Mouse (Mus musculus): ENCODE results near the gene Pax3.

- TF ChIP-seq POLR2A (IDR thresholded peaks at IDR 0.05; ENCODE audit: control insufficient read depth, low read depth, low read length) (no peak), CTCF (IDR thresholded peaks at IDR 0.05; ENCODE audit: control insufficient read depth, insufficient read depth, insufficient replicate concordance, low read depth, low read length) (no peak)
Measured at GRCm38 (mm10) chr1:78081761-78082160, 115.2 kb downstream of the Pax3 start.

Data from testis, adult 2 months (tissue).